In the genomic region with DNA sequence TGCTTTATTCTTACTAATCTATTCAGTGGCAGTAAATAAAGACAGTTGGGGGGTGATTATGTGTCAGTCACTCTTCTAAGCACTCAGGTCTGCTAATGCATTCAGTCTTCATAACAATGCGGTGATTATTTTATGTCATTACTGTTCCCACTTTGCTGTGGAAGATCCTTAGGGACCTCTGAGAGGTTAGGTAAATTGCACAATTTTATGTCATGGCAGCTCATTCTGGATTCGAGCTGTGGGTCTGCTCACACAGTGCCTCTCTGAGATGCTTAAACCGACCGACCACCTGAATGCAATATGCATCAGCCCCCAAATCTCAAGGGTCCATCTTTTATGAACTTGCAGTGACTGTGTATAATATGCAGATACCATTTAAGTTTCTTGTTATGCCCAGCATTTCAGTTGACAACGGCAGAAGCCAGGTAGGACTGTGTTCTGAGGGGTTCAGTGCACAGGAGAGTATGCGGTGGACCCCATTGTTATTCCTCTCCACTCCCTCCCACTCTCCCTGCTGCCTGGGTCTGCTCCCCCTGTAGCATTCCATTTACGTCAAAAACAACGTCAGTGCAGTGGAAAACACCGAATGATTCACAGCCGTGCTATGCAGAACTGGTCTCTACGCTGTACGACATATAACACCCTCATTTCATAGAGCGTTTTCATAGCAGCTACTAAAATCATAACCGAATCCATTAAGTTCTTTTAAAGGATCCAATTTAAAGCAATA, we compare ENCODE assay signal across 17 mouse cellular contexts.
DNase-seq lines count a peak whose midpoint lies in the region; ATAC-seq and TF ChIP-seq lines count a peak whose summit lies in the region.
"Had no signal": no experiment of that assay in that cellular context is flagged by ENCODE, and none has a peak within 500 bp of the region (broad histone marks: within the 10 kb centered on the region; RNA-seq: fewer than 3 reads in every experiment).

No protein-coding gene starts in this region.

- H3K4me2 ChIP-seq in midbrain, embryonic 14.5 days (ENCODE audit: low read length): no peak overlapping the region
- no peak overlapping the region for H3K4me2 ChIP-seq in midbrain, embryonic 11.5 days
- H3K4me2 ChIP-seq in forebrain, postnatal 0 days (ENCODE audit: low read depth): no peak overlapping the region
- H3K4me2 ChIP-seq in neural tube, embryonic 15.5 days: 0 out of 2 replicates have a peak overlapping the region, but pooled peaks have one; percentile 15
- H3K4me2 ChIP-seq: heart, embryonic 15.5 days had no signal

- peak; percentile 46 for DNase-seq in heart, adult 11 months
- no peak for DNase-seq in heart, postnatal 25 days (ENCODE audit: low spot score)
- DNase-seq in midbrain, embryonic 14.5 days: peak; percentile 28
- DNase-seq in midbrain, embryonic 11.5 days (ENCODE audit: low spot score, missing footprints): no peak
- no peak for DNase-seq in forebrain, postnatal 0 days
- DNase-seq in testis, postnatal 10 days (ENCODE audit: low spot score): no peak
- DNase-seq in retina, postnatal 1 day: no peak
- DNase-seq: adrenal gland, adult 2 months; B cell, adult 2 months; cerebellum, adult 9-10 months; gastrocnemius, postnatal 25 days; lung, adult 18-20 months; lung, postnatal 14 days; right cerebral cortex, postnatal 4 days had no signal

- H3K4me1 ChIP-seq in midbrain, embryonic 14.5 days (ENCODE audit: control insufficient read depth, insufficient read depth, low read length): peaks cover 3% of the 10 kb centered on the region; the same call in 1 of the 2 replicates
- H3K4me1 ChIP-seq in midbrain, embryonic 11.5 days (ENCODE audit: control insufficient read depth, insufficient read depth, low read length): no peaks in the 10 kb centered on the region
- H3K4me1 ChIP-seq in forebrain, postnatal 0 days (ENCODE audit: insufficient read depth): no peaks in the 10 kb centered on the region
- H3K4me1 ChIP-seq in neural tube, embryonic 15.5 days: no peaks in the 10 kb centered on the region
- H3K4me1 ChIP-seq: heart, embryonic 15.5 days had no signal

- no peak for TF ChIP-seq CTCF in forebrain, postnatal 0 days (IDR thresholded peaks at IDR 0.05; ENCODE audit: low read depth)

- 57% methylated on average over 14 of the region's 14 CpGs for WGBS in midbrain, embryonic 14.5 days
- 84% methylated on average over 14 of the region's 14 CpGs for WGBS in midbrain, embryonic 11.5 days
- WGBS in forebrain, postnatal 0 days: 73% methylated on average over 14 of the region's 14 CpGs
- 59% methylated on average over 14 of the region's 14 CpGs for WGBS in neural tube, embryonic 15.5 days

- no peak overlapping the region for H3K9ac ChIP-seq in midbrain, embryonic 14.5 days (replicated peaks; ENCODE audit: low read length)
- no peak overlapping the region for H3K9ac ChIP-seq in midbrain, embryonic 11.5 days (ENCODE audit: low read length)
- no peak overlapping the region for H3K9ac ChIP-seq in forebrain, postnatal 0 days
- no peak overlapping the region for H3K9ac ChIP-seq in neural tube, embryonic 15.5 days (replicated peaks)
- H3K9ac ChIP-seq: heart, embryonic 15.5 days had no signal

- peak overlapping the region; percentile 49 for H3K27ac ChIP-seq in midbrain, embryonic 14.5 days (replicated peaks; ENCODE audit: low read depth, low read length)
- H3K27ac ChIP-seq in midbrain, embryonic 11.5 days (ENCODE audit: low read depth, low read length): no peak overlapping the region
- H3K27ac ChIP-seq in forebrain, postnatal 0 days (ENCODE audit: low read depth, low read length): no peak overlapping the region
- H3K27ac ChIP-seq in neural tube, embryonic 15.5 days (replicated peaks): no peak overlapping the region
- H3K27ac ChIP-seq: heart, embryonic 15.5 days had no signal

- H3K9me3 ChIP-seq in midbrain, embryonic 14.5 days (ENCODE audit: control insufficient read depth, low read length): no peaks in the 10 kb centered on the region
- H3K9me3 ChIP-seq in midbrain, embryonic 11.5 days (ENCODE audit: control insufficient read depth, low read length): no peaks in the 10 kb centered on the region
- H3K9me3 ChIP-seq in forebrain, postnatal 0 days (ENCODE audit: low read length): no peaks in the 10 kb centered on the region
- no peaks in the 10 kb centered on the region for H3K9me3 ChIP-seq in neural tube, embryonic 15.5 days (replicated peaks)
- H3K9me3 ChIP-seq: heart, embryonic 15.5 days had no signal

- H3K27me3 ChIP-seq in midbrain, embryonic 14.5 days (ENCODE audit: control insufficient read depth, insufficient read depth, low read length): no peaks in the 10 kb centered on the region
- no peaks in the 10 kb centered on the region for H3K27me3 ChIP-seq in midbrain, embryonic 11.5 days (ENCODE audit: control insufficient read depth, insufficient read depth, low read length)
- no peaks in the 10 kb centered on the region for H3K27me3 ChIP-seq in forebrain, postnatal 0 days (ENCODE audit: insufficient read depth, low read length)
- no peaks in the 10 kb centered on the region for H3K27me3 ChIP-seq in neural tube, embryonic 15.5 days (replicated peaks)
- H3K27me3 ChIP-seq: heart, embryonic 15.5 days had no signal

- H3K4me3 ChIP-seq in midbrain, embryonic 14.5 days (replicated peaks; ENCODE audit: low read depth, low read length): no peak overlapping the region
- H3K4me3 ChIP-seq in midbrain, embryonic 11.5 days (ENCODE audit: low read depth, low read length): no peak overlapping the region
- no peak overlapping the region for H3K4me3 ChIP-seq in forebrain, postnatal 0 days (ENCODE audit: low read depth, low read length)
- H3K4me3 ChIP-seq in neural tube, embryonic 15.5 days (replicated peaks): no peak overlapping the region
- H3K4me3 ChIP-seq: heart, embryonic 15.5 days had no signal

- intact Hi-C loops in heart, postnatal 25 days (cut with DNase I): no loop called here

- peak; percentile 50; the same call in 1 of the 2 replicates for ATAC-seq in midbrain, embryonic 14.5 days (ENCODE audit: low FRiP score, low TSS enrichment)
- ATAC-seq in midbrain, embryonic 11.5 days (ENCODE audit: low FRiP score): no peak
- ATAC-seq in forebrain, postnatal 0 days: peak; percentile 20; the same call in 1 of the 2 replicates
- peak; percentile 61; the same call in 1 of the 2 replicates for ATAC-seq in neural tube, embryonic 15.5 days (ENCODE audit: low FRiP score)
- ATAC-seq: intestine, embryonic 16.5 days had no signal

- no peaks in the 10 kb centered on the region for H3K36me3 ChIP-seq in midbrain, embryonic 14.5 days (ENCODE audit: control insufficient read depth, insufficient read depth, low read length)
- H3K36me3 ChIP-seq in midbrain, embryonic 11.5 days (ENCODE audit: control insufficient read depth, insufficient read depth, low read length): no peaks in the 10 kb centered on the region
- peaks cover 7% of the 10 kb centered on the region for H3K36me3 ChIP-seq in forebrain, postnatal 0 days (ENCODE audit: insufficient read depth)
- H3K36me3 ChIP-seq in neural tube, embryonic 15.5 days: peaks cover 4% of the 10 kb centered on the region

Comparison
In these comparisons a context has a peak if more than half of its experiments do, and no peak if none do; other contexts are left out.
1. DNase-seq: peak in heart, adult 11 months (single experiment) and midbrain, embryonic 14.5 days (single experiment); none in heart, postnatal 25 days (single experiment), midbrain, embryonic 11.5 days (single experiment), forebrain, postnatal 0 days (single experiment), testis, postnatal 10 days (single experiment) and retina, postnatal 1 day (single experiment).